Mouse (Mus musculus) lung, adult 18-20 months (tissue): ENCODE measurements around the gene Afap1l2.
A peak's percentile ranks its signal among the peaks of the same experiment; 100 is the strongest.

Experiments used
- DNase-seq, 2 experiments: peaks; one replicate each; pipeline ENCODE4 v3.0.0; 2022; ENCODE audit warnings: mixed read lengths in 2 of 2

Afap1l2 gene

GRCm38 (mm10) chr19:57006841-57007240 lies 1.2 kb downstream of the Afap1l2 start:
- DNase-seq: no peak

- DNase-seq: peak; percentile 45 to 58
These were observed 3.0 kb downstream of the Afap1l2 start for GRCm38 (mm10) chr19:57005062-57005461.

- peak; percentile 34 to 36 for DNase-seq
These were observed 4.6 kb downstream of the Afap1l2 start for GRCm38 (mm10) chr19:57003460-57003810.

- no peak for DNase-seq
These were observed 5.1 kb downstream of the Afap1l2 start for GRCm38 (mm10) chr19:57002741-57003459.

GRCm38 (mm10) chr19:57001926-57002325 lies 6.1 kb downstream of the Afap1l2 start:
- no peak for DNase-seq

GRCm38 (mm10) chr19:57000592-57000991 lies 7.4 kb downstream of the Afap1l2 start:
- no peak for DNase-seq

- DNase-seq: no peak
These were observed 8.2 kb downstream of the Afap1l2 start for GRCm38 (mm10) chr19:56999781-57000180.

GRCm38 (mm10) chr19:56998910-56999309 lies 9.1 kb downstream of the Afap1l2 start:
- DNase-seq: no peak

- DNase-seq: no peak
These were observed 9.7 kb downstream of the Afap1l2 start for GRCm38 (mm10) chr19:56998331-56998730.

GRCm38 (mm10) chr19:56997164-56997599 lies 10.8 kb downstream of the Afap1l2 start:
- peak; percentile 66 to 74 for DNase-seq

GRCm38 (mm10) chr19:56995441-56995840 lies 12.6 kb downstream of the Afap1l2 start:
- DNase-seq: no peak

GRCm38 (mm10) chr19:56994653-56995052 lies 13.4 kb downstream of the Afap1l2 start:
- DNase-seq: peak; percentile 69 to 73

GRCm38 (mm10) chr19:56993763-56994162 lies 14.3 kb downstream of the Afap1l2 start:
- DNase-seq: peak in 1 of 2 experiments; percentile 11

GRCm38 (mm10) chr19:56992978-56993545 lies 15.0 kb downstream of the Afap1l2 start:
- no peak for DNase-seq

- DNase-seq: peak; percentile 57 to 62
These were observed 17.5 kb downstream of the Afap1l2 start for GRCm38 (mm10) chr19:56990367-56991111.

GRCm38 (mm10) chr19:56989171-56989570 lies 18.9 kb downstream of the Afap1l2 start:
- peak in 1 of 2 experiments; percentile 36 for DNase-seq

- DNase-seq: peak in 1 of 2 experiments; percentile 36
These were observed 23.8 kb downstream of the Afap1l2 start for GRCm38 (mm10) chr19:56984229-56984628.

- DNase-seq: no peak
These were observed 24.3 kb downstream of the Afap1l2 start for GRCm38 (mm10) chr19:56983757-56984156.

- DNase-seq: no peak
These were observed 26.3 kb downstream of the Afap1l2 start for GRCm38 (mm10) chr19:56981760-56982159.

GRCm38 (mm10) chr19:56980803-56981202 lies 27.2 kb downstream of the Afap1l2 start:
- DNase-seq: no peak

GRCm38 (mm10) chr19:56976962-56977948 lies 30.8 kb downstream of the Afap1l2 start:
- DNase-seq: peak; percentile 72 to 77

GRCm38 (mm10) chr19:56976515-56976914 lies 31.5 kb downstream of the Afap1l2 start:
- DNase-seq: no peak
